Mouse (Mus musculus) spleen, adult 2 months (tissue): Measurements from ENCODE around the gene Sec14l2.
A peak's percentile ranks its signal among the peaks of the same experiment; 100 is the strongest.

Experiments used
- CTCF ChIP-seq: fragments of 200-500 bp; IDR thresholded peaks from 2 replicates; pipeline ENCODE4 v1.5.1; 2011; ENCODE audit warnings: mild to moderate bottlenecking, inconsistent platforms; ENCODE audit not compliant: insufficient read depth, insufficient read length, insufficient replicate concordance; ENCODE audit errors: extremely low read depth
- POLR2A ChIP-seq: fragments of 200-500 bp; IDR thresholded peaks from 2 replicates; pipeline ENCODE4 v1.6.1; 2011; ENCODE audit warnings: low read depth, low read length, inconsistent platforms

- TF ChIP-seq CTCF (peak; percentile 75), POLR2A (peak; percentile 18; the same call in 1 of the 2 replicates)
Observed at GRCm38 (mm10) chr11:4134986-4135935, 12.0 kb upstream of the Sec14l2 start, which contains the start of gene Rnf215.
